Mouse (Mus musculus) brain, adult 2 months (tissue): ENCODE measurements around the gene Aplnr.

ENCODE experiments used
- DNase-seq: peaks from one replicate; pipeline ENCODE4 v3.0.0; 2011; ENCODE audit warnings: low read depth, low spot score

The Aplnr gene

GRCm38 (mm10) chr2:85178139-85178800, 42.2 kb downstream of the Aplnr start:
- no peak for DNase-seq

DNA sequence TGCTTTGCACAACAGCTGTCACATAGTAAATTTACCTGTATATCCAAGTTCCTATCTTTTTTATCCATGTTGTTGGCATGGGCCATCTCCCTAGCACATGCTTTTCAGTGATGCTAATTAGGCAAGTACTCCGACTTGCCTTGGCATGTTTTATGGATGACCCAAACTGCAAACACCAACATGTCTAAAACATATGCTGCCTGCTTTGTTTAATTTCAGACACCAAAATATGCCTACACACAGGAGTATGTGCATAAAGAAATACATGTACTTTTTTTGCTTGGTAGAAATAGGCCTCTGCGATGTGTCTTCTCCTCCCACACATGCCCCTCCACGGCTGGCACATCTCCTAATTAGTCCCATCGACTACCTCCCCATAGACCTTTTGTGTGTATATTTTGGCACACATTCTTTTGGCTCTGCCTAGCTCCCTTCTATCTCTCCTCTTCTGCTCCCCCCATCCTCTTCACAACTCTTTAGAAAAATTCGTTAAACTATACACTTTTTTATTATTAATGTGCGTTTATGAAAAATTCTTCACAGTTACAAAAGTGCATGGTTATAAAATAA, 51.6 kb downstream of the Aplnr start:
- DNase-seq = peak; percentile 32
